Mouse (Mus musculus): ENCODE measurements around the gene Pcbp1. TPM values are rescaled to one million over a fixed set of nuclear protein-coding genes. Genes with fewer than 3 reads are reported as not detected.

The Pcbp1 gene
- polyA plus RNA-seq, 1 experiment from 2014 or later, result 240 TPM

DNA sequence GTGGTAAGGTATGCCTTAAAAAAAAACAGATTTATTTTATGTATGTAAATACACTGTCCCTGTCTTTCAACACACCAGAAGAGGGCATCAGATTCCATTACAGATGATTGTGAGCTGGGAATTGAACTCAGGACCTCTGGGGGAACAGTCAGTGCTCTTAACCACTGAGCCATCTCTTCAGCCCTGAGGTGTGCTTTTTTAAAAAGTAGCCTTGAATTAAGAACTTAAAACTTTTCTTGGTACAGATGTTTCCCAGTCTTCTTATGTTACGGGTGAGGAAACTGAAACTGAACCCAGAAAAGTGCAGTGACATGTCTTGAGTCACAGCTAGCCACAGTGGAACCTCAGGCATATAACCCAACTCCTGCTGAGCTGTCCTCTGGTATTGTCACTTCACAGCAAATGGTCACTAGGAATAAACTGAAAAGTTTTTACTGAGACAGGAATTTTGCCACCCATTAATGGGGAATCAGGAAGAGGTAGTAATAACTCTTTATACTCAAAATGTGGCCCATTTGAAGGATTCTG, 21.2 kb upstream of the Pcbp1 start:
- ChIA-PET CTCF (interaction anchor here (1.1 to 4.0 kb wide), 5 partner anchors 8 to 124 kb away, joined by 4 to 12 read pairs (median 10); no protein-coding TSS in a partner anchor), POLR2A (no interaction called here)
- no peak for ATAC-seq
- no peaks in the 10 kb centered on the region for H3K27me3 ChIP-seq
- in situ Hi-C loops (cut with MboI; ENCODE audit: low pct_unique_long_range_greater_than_20kb), result loop anchor here (5.0 to 10.0 kb wide), 2 partner anchors 125 to 258 kb away; no protein-coding TSS in a partner anchor
- DNase-seq (ENCODE audit: low read depth, low spot score), result no peak
- peak; percentile 9 for TF ChIP-seq CTCF (IDR thresholded peaks at IDR 0.05)

DNA sequence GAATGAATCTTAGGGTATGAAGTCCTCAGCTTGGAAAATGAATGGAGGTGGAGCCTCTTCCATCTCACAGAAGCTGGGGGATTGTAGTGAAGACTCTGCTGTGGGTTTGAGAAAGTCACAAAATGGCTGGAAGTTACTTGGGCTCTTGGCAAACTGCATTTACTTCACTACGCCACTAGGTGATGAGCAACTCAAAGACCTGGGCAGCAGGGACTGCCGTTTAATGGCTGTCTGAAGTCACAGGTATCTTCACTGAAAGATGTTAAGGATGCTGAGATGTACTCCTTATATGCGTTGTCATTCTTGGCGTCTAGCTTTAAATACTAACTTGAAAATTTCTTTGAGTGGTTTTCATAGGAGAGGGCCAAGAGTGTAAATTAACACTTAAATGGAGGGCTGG, 19.1 kb upstream of the Pcbp1 start:
- peak; percentile 94 for TF ChIP-seq CTCF (IDR thresholded peaks at IDR 0.05)
- ChIA-PET POLR2A (no interaction called here), CTCF (interaction anchor here (0.8 to 4.0 kb wide), 14 partner anchors 10 to 127 kb away, joined by 3 to 12 read pairs (median 4); partner anchors contain the start of gene Mxd1)
- in situ Hi-C loops (cut with MboI; ENCODE audit: low pct_unique_long_range_greater_than_20kb), result loop anchor here (5.0 to 10.0 kb wide), 2 partner anchors 127 to 260 kb away; no protein-coding TSS in a partner anchor
- no peaks in the 10 kb centered on the region for H3K27me3 ChIP-seq
- DNase-seq (ENCODE audit: low read depth, low spot score), result no peak
- no peak for ATAC-seq

DNA sequence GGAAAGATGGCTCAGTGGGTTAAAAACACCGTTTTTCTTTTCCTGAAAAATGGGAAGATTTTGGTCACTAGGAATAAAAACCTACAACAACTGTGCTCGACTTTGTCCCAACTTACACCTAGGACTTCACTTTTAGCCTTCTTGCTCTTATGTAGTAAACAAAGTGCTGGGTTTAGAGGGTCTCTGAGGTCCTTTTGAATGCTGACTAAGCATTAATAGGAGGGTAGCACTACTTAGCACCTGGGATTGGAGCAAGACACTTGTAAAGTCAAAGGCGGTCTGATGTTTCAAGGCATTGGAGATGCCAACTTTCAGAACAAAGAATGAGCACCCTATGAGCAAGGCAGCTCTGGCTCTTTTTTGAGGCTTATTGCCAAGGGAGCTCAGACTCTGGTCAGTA, 17.7 kb upstream of the Pcbp1 start:
- in situ Hi-C loops (cut with MboI; ENCODE audit: low pct_unique_long_range_greater_than_20kb), result loop anchor here (10.0 kb wide), 1 partner anchor 261 kb away; no protein-coding TSS in a partner anchor
- ChIA-PET CTCF (interaction anchor here (1.3 to 2.5 kb wide), 3 partner anchors 13 to 102 kb away, joined by 3 to 6 read pairs (median 4); no protein-coding TSS in a partner anchor), POLR2A (no interaction called here)
- no peak for TF ChIP-seq CTCF (IDR thresholded peaks at IDR 0.05)
- no peaks in the 10 kb centered on the region for H3K27me3 ChIP-seq
- ATAC-seq (no peak), DNase-seq (ENCODE audit: low read depth, low spot score) (no peak)

DNA sequence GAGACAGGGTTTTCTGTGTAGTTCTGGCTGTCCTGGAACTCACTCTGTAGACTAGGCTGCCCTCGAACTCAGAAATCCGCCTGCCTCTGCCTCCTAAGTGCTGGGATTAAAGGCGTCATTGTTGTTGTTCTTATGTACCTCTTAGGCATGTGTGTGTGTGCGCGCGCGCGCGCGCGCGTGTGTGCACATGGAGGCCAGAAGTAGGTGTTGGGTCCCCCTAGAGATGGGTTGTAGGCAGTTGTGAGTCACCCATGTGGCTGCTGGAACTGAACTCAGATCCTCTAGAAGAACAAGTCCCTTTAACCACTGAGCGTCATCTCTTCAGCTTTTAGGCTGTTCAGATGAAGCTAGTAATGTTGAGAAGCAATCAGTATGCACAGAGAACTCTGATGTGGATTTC, 16.9 kb upstream of the Pcbp1 start:
- no peak for DNase-seq (ENCODE audit: low read depth, low spot score)
- in situ Hi-C loops (cut with MboI; ENCODE audit: low pct_unique_long_range_greater_than_20kb), result loop anchor here (10.0 kb wide), 1 partner anchor 262 kb away; no protein-coding TSS in a partner anchor
- ChIA-PET CTCF (no interaction called here), POLR2A (no interaction called here)
- no peaks in the 10 kb centered on the region for H3K27me3 ChIP-seq
- ATAC-seq, result no peak
- TF ChIP-seq CTCF (IDR thresholded peaks at IDR 0.05), result no peak

DNA sequence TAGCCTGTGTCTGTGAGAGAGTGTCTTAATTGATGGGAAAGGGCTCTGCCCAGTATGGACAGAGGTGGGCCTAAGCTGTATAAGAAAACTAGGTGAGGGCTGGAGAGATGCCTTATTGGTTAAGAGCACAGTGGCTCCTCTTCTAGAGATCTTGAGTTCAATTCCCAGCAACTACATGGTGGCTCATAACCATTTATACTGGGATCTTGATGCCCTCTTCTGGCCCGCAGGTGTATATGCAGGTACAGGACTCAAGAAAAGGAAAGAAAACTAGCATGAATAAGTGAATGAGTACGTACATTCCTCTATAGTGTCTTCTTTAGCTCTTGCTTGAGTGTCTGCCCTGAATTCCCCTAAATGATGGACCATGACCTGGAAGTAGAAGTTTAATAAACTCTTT, 15.5 kb upstream of the Pcbp1 start:
- CTCF ChIA-PET, result interaction anchor here (0.8 to 2.5 kb wide), 9 partner anchors 8 to 135 kb away, joined by 3 to 12 read pairs (median 3); no protein-coding TSS in a partner anchor
- in situ Hi-C loops (cut with MboI; ENCODE audit: low pct_unique_long_range_greater_than_20kb), result loop anchor here (10.0 kb wide), 1 partner anchor 263 kb away; no protein-coding TSS in a partner anchor
- ATAC-seq, result no peak
- TF ChIP-seq CTCF (IDR thresholded peaks at IDR 0.05), result peak; percentile 73
- H3K27me3 ChIP-seq, result no peaks in the 10 kb centered on the region
- no peak for DNase-seq (ENCODE audit: low read depth, low spot score)
- POLR2A ChIA-PET, result no interaction called here

DNA sequence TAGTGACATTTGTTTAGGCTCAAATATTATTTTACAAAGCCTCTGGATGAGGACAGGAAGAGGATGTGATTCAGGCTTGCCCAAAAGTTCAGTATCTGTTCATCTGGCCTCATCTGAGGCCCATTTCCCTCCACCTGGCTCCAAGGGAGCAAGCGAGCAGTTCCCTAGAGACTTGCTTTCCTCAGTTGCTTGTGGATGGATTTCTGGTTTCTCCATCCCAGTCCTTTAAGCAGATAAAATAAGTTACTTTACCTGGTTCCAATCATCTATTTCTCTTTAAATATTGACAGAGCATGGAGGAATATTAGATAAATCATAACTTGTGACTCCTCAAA, 2.3 kb upstream of the Pcbp1 start:
- no peaks in the 10 kb centered on the region for H3K27me3 ChIP-seq
- TF ChIP-seq CTCF (IDR thresholded peaks at IDR 0.05), result no peak
- ChIA-PET CTCF (no interaction called here), POLR2A (interaction anchor here (0.5 kb wide), 1 partner anchor 11 kb away, joined by 3 read pairs; no protein-coding TSS in a partner anchor)
- ATAC-seq (no peak), DNase-seq (ENCODE audit: low read depth, low spot score) (no peak)
- in situ Hi-C loops (cut with MboI; ENCODE audit: low pct_unique_long_range_greater_than_20kb), result no loop called here

DNA sequence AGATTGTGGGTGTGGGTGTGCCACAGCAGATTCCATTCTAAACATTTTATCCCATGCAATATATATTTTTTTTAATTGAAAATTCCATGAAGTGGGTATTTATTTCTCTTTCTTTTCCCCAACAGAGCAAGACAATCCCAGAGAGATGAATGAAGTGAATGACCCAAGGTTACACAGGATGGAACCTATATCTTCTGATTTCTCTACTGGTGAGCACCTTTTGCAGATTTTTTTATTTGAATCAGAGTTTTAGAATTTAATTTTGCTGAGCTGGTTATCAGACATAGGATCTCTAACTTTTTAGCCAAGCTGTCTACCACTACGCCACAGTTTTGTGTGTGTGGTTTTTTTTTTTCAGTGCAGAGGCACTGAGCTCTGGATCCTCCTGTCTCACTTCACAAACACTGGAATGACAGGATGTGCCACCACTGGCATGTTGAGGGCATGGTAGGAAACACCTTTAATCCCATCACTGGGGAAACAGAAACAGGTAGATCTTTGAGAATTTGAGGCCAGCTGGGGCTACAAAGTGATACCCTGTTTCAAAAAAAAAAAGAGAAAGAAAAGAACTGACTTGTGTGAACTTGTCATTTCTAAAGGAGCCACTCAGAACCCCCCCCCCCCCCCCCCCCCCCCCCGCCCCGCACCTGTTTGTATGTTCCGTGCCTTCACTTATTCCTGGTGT, 1.8 kb upstream of the Pcbp1 start:
- ATAC-seq (no peak), DNase-seq (ENCODE audit: low read depth, low spot score) (no peak)
- POLR2A ChIA-PET, result interaction anchor here (0.5 kb wide), 1 partner anchor 10 kb away, joined by 3 read pairs; no protein-coding TSS in a partner anchor
- in situ Hi-C loops (cut with MboI; ENCODE audit: low pct_unique_long_range_greater_than_20kb), result no loop called here
- H3K27me3 ChIP-seq, result no peaks in the 10 kb centered on the region
- TF ChIP-seq CTCF (IDR thresholded peaks at IDR 0.05), result no peak
- CTCF ChIA-PET, result no interaction called here

DNA sequence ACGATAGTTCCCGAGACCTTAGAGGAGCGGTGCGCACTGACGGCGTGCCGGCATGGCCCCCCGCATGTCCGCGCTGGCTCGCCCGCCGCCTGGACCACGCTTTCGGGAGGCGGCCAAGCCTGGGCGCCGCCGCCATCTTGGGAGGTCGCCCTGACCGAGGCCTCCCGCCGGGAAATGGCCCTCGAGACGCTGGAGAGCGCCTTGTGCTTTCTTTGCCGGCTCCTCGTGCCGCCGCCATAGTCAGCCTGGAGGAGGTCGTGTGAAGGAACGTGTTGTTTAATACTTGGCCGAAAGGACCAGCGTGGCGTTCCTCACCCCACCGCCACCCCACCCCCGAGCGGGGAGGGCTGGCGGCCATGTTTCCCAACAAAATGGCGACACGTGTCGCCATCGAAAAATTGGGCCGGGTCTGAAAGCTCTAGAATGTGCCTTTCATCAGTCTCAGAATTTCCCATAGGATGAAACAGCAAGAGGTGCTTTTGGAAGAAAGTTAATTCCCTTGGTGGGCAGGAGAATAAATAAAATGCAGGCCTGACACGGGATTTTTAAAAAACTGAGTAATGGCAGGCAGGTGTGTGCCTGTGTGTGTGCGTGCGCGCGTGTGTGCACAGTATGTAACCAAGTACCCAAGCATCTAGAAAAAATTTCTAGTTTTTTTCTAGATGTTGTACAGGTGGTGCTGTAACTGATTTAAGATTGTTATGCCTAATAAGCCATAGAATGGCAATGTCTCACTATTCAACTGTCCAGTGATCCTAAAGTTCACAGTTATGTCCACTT, 1.0 kb upstream of the Pcbp1 start:
- ATAC-seq, result peak; percentile 41
- CTCF ChIA-PET, result no interaction called here
- POLR2A ChIA-PET, result no interaction called here
- H3K27me3 ChIP-seq, result no peaks in the 10 kb centered on the region
- in situ Hi-C loops (cut with MboI; ENCODE audit: low pct_unique_long_range_greater_than_20kb), result no loop called here
- no peak for TF ChIP-seq CTCF (IDR thresholded peaks at IDR 0.05)
- no peak for DNase-seq (ENCODE audit: low read depth, low spot score)

DNA sequence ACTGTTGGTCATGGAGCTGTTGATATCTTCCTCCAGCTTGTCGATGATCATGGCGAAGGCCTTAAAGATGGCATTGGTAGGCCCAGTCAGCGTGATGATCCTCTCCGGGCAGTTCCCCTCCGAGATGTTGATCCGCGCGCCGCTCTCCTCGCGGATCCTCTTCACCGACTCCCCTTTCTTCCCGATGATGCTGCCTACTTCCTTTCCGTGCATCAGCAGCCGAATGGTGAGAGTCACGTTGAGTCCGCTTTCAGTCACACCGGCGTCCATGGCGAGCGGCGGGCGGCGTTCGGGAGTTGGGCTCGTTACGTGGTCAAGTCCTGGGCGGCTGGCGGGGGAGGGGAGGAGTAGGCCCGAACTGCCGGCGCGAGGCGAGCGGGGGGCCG, 482 bp downstream of the Pcbp1 start:
- in situ Hi-C loops (cut with MboI; ENCODE audit: low pct_unique_long_range_greater_than_20kb), result no loop called here
- ATAC-seq, result peak; percentile 33
- H3K27me3 ChIP-seq, result no peaks in the 10 kb centered on the region
- TF ChIP-seq CTCF (IDR thresholded peaks at IDR 0.05), result no peak
- DNase-seq (ENCODE audit: low read depth, low spot score), result no peak
- CTCF ChIA-PET, result interaction anchor here (0.9 kb wide), 1 partner anchor 39 kb away, joined by 3 read pairs; no protein-coding TSS in a partner anchor
- POLR2A ChIA-PET, result interaction anchor here (0.6 to 3.1 kb wide), 2 partner anchors 51 to 62 kb away, joined by 5 to 29 read pairs; no protein-coding TSS in a partner anchor

DNA sequence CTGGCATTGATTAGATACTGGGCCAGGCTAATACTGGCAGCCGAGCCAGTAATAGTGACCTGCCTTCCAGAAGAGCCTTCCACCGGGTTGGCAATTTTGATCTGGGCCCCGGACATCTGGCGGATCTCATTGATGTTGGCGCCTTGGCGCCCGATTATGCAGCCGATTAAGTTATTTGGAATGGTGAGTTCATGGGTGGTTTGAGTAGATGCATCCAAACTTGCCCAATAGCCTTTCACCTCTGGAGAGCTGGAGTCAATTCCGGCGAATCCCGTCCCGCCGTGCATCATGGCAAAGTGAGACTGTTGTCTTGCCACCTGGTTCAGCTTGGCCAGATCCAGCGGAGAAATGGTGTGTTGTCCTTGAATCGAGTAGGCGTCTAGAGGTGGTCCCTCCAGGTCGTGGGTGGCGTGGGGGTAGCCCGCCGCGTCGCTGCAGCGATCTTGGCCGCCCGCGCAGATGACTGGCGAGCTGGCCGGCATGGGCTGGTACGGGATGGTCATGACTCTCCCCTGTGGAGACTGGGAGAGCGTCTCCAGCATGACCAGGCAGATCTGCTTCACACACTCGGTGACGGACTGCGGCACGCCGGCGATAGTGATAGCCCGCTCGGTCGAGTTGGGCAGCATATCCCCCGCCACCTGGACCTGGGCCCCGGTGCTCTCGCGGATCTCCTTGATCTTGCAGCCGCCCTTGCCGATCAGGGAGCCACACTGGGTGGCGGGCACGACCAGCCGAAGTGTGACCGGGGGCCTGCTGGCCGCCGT, 1.1 kb downstream of the Pcbp1 start:
- in situ Hi-C loops (cut with MboI; ENCODE audit: low pct_unique_long_range_greater_than_20kb), result no loop called here
- DNase-seq (ENCODE audit: low read depth, low spot score) (no peak), ATAC-seq (no peak)
- POLR2A ChIA-PET, result interaction anchor here (0.6 to 3.1 kb wide), 4 partner anchors 51 to 86 kb away, joined by 3 to 29 read pairs (median 4); no protein-coding TSS in a partner anchor
- CTCF ChIA-PET, result interaction anchor here (0.9 kb wide), 1 partner anchor 38 kb away, joined by 3 read pairs; no protein-coding TSS in a partner anchor
- no peak for TF ChIP-seq CTCF (IDR thresholded peaks at IDR 0.05)
- no peaks in the 10 kb centered on the region for H3K27me3 ChIP-seq

Measured in Patski (cell line).